Mouse (Mus musculus) MEL (cell line): ENCODE measurements around the gene Prpf19.

ENCODE experiments used
- CTCF ChIP-seq, 3 experiments: IDR thresholded peaks in 2 of 3; conservative IDR thresholded peaks in 1 of 3; 2 replicates each; pipeline ENCODE4 v1.5.1; 2011 to 2012; ENCODE audit warnings: low read length in 3 of 3, low read depth in 2 of 3, mild to moderate bottlenecking in 2 of 3, improper control_type of control experiment in 1 of 3, inconsistent platforms in 1 of 3, mixed read lengths in 1 of 3, moderate library complexity in 1 of 3; ENCODE audit not compliant: control insufficient read depth in 1 of 3, insufficient read depth in 1 of 3, poor library complexity in 1 of 3, severe bottlenecking in 1 of 3
- TCF12 ChIP-seq: IDR thresholded peaks from 2 replicates; pipeline ENCODE4 v1.6.1; 2014; ENCODE audit warnings: low read depth, mild to moderate bottlenecking, inconsistent platforms, low read length, improper control_type of control experiment, moderate library complexity

DNA sequence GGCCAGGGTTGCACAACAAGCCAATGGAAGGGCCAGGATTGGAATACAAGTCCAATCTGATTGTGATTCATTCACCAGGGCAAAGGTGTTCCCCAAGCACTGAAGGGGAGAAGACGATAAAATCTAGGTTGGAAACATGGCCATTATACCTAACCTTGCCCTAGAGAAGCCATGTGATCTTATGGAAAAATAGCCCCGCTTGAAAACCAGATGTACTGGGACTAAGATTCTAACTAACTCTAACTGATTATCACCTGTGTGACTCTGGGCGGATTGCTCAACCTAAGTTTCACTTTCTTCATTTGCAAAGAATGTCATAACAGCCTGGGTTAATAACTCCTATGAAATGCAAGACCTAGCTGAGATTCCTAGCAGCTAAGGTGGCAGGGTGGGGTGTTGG is 39.6 kb upstream of the Prpf19 start:
- TF ChIP-seq CTCF (IDR thresholded peaks at IDR 0.05 in 2 of 3, conservative IDR thresholded peaks at IDR 0.05 in 1 of 3; ENCODE audit: control insufficient read depth in 1 of 3, insufficient read depth in 1 of 3, low read depth in 2 of 3, low read length in 3 of 3, poor library complexity in 1 of 3, severe bottlenecking in 1 of 3) (no peak), TCF12 (no peak)
